Mouse (Mus musculus): ENCODE data around the gene Olfr1180.
"Not testable (repeated sequence)": the region's sequence is repeated elsewhere in the genome, so short reads cannot be mapped to it uniquely, and the experiment has no call there.

Gene Olfr1180

DNA sequence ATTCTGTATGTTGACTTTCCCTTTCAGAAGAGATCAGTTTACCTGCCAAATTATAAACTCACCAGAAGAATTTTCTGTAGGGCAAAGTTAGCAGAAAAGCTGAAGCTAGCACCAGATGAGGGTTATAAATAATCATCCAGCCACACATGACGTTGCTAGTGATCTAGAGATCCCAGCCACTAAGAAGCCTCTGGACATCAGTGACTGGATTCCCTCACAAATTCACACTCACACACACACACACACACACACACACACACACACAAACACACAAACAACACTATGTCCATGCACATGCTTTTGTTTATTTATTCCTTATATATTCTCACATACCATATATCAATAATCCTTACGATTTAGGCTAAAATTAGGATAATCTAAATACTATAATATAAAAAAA lies at the start of gene Olfr1180:
Gene Olfr1180, minus strand, starts transcription at position 101 of the 400 bp plus-strand sequence.
- DNase-seq = no peak

DNA sequence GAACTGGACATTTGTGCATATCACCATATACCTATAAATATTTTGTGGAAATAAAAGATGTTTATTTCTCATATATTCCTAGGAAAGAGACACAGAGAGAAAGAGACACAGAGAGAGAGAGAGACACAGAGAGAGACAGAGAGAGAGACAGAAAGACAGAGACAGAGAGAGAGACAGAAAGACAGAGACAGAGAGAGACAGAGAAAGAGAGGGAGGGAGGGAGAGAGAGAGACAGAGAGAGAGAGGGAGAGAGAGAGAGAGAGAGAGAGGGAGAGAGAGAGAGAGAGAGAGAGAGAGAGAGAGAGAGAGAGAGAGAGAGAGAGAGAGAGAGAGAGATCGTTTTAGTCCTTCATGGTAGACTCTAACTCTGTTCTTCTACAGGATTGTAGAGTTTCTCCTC lies 35.6 kb upstream of the Olfr1180 start, which contains the start of gene Olfr1183:
Gene Olfr1183, plus strand, starts transcription at position 301 of the 400 bp plus-strand sequence.
- not testable (repeated sequence) for DNase-seq

DNA sequence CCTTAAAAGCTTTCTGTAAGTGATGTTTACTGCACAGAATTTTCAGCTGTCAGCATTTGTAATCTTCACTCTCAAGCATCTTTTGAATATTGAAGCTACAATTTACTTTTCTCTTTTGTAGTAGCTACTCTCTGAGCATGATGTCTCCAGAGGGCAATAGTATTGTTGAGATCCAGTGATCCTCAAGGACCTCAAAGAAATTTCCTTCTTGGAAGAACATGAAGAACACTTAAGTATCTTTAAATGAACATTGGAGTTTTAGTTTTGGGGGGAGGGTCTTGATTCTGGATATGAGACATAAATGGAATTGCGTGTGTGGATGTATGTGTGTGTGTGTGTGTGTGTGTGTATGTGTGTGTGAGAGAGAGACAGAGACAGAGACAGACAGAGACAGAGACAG lies 30.1 kb upstream of the Olfr1180 start, which contains the start of gene Gm13757:
Gene Gm13757, minus strand, starts transcription at position 101 of the 400 bp plus-strand sequence.
- DNase-seq = no peak

DNA sequence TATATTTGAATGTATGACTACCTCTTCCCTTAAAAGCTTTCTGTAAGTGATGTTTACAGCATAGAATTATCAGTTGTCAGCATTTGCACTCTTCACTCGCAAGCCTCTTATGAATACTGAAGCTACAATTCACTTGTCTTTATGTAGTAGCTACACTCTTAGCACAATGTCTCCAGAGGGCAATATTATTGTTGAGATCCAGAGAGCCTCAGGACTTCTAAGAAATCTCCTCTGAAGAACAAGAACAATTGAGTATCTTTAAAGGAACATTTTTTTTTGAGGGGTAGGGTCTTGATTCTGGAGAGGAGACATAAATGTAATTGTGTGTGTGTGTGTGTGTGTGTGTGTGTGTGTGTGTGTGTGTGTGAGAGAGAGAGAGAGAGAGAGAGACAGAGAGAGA lies 7.1 kb upstream of the Olfr1180 start, which contains the start of gene Olfr1181:
Gene Olfr1181, minus strand, starts transcription at position 101 of the 400 bp plus-strand sequence.
- DNase-seq = no peak

DNA sequence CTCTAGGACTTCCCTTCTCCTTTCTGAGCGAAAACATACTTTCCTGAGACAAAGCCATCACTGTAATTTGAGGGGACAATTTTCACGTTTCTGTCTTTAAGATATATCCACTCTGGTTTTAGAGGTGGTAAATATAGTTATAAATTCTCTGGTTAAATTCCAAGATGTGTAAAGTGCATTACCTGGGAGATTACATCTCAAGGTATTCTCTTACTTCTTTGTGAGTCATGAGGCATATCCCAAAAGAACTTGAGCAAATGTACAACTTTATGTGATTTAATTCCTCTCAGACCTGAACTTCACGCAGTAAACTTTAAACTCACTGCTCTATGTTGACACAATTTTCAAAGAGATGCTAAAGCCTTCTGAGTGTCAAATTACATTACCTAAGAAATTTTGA lies 12.6 kb downstream of the Olfr1180 start, which contains the start of gene Olfr1179:
Gene Olfr1179, minus strand, starts transcription at position 101 of the 400 bp plus-strand sequence.
- DNase-seq = no peak

DNA sequence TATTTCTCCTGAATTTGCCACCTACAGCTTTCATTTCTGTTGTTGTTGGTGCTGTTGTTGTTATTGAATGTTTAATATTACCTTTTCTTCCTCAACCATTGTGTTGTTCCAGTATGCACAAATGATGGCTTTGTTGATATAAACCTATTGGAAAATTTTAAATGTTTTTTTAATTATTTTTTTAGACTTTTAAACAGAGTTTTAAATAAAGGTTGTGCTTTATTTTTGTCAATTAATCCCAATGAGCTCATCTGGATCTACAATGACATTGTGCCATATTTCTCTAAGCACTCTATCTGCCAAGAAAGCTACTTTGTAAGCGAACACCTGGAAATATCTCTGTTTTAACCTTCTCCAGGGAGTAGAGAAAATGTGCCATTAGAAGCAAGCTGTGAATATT lies 32.2 kb downstream of the Olfr1180 start, which contains the start of gene Olfr1178:
Gene Olfr1178, plus strand, starts transcription at position 301 of the 400 bp plus-strand sequence.
- no peak for DNase-seq
